Mouse (Mus musculus): ENCODE data around the gene Pln.

Gene Pln

DNA sequence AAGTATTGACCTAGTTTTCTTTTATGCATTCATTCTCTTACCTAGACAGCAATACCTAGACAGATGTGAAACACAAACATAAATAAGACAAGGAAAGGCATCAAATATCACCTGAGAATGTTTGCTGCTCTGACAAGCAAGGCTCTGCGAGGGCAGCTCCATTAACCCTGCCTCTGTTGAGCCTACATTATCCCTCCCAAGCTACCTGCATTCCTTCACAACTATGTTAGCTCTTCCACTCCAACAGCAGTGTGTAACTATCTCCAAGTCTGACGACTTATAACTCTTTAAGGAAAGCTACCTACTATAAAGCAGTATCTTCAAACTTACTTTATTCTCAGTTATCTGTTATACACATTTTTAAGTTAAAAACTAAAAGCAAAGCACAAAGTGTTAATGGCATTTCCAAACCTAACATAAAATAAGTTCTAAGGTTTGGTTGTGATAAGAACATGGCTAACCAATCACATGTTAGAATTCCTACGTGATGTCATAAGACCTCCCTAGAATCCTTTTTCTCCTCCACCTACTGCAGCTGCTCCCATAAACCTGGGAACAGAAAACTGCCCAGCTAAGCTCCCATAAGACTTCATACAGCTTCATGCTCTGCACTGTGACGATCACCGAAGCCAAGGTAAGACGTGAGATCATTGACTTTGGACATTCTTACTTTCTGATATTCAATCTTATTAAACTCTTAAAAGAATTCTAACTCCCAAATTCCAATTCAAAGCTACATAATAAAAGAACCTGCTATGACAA, at the start of gene Pln:
Pln (plus strand) TSS at position 506 of the 762 bp plus-strand sequence.
- DNase-seq (ENCODE audit: low read depth, low spot score) = no peak

DNA sequence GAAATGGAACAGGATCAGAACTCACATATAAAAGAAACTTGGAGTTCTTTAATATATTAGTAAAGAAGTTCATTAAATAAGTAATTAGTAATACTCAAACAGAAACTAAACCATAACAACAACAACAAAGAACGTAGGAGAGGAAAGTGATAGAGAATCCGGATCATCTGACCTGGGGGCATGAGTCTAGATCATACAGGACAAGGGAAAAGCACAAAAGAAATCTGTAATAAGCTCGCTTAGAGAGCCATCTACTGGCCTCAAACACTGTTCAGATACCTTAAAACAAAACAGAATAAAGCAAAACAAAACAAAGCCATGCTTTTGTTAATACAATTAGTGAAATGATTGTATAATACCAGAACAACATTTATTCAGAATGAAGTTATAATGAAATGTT, 31.6 kb upstream of the Pln start:
- DNase-seq (ENCODE audit: low read depth, low spot score) = no peak

DNA sequence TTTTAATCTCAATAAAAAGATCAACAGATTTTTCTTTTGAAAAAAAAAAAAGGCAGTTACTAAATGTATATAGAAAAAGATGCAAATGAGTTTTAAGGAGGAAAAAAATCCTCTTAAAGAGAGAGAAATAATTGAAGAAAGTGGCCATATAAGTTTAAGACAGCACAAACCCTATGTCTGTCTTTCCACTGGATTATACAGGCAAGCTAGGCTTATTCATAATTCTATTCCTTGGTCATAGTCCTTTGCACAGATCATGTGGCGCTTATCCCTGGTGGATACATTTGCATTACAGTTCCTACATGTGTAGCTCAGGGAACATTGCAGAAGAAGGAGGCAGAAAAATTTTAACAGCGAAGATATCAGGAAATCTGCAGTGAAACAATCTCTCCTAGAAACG, 30.8 kb upstream of the Pln start:
- no peak for DNase-seq (ENCODE audit: low read depth, low spot score)

DNA sequence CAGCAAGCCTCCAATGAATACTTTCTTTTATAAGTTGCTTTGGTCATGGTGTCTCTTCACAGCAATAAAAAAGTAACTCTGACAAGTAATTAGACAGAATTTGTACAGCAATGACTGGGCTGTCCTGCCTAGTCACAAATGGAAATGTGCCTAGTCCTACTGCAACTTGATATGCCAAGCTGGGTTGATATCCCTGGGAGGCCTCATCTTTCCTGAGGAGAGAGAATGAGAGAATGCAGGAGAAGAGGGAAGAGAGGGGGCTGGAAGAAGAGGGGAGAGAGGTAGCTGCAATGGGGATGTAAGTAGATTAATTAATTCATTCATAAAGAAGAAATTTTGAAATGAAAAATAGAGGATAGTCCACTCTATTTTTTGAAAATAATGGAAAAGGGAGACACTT, 14.1 kb upstream of the Pln start:
- no peak for DNase-seq (ENCODE audit: low read depth, low spot score)

DNA sequence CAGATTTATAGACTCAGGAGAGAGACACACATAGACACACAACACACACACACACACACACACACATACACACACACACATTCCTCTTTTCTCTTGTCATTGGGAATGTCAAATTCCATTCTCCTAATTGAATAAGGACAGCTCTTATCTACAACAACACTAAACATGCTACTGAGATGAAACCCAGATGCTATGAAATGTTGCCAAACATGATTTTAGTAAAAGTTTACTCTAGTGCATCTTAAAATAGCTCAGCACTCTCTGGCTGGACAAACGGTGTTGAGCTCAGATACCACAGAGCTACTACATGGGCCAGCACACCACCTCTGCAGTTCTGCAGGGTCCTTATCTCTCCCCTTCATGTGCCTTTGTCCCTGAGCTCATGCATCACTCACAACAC, 12.8 kb upstream of the Pln start:
- DNase-seq (ENCODE audit: low read depth, low spot score) = no peak

DNA sequence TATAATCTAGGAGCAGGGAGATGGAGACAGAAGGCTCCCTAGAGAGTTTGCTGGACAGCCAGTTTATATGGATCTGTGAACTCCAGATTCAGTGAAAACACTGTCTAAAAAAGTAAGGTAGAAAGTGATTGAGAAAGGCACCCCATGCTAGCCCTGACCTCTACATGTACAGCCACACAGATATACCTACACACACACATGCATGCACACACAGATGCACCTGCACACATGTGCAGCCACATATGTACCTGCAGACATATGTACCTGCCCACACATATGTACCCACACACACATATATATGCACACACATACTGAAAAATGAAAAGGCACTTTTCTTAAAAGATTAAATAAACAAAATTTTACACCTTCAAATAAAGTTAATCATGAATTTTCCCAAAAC, 11.1 kb upstream of the Pln start:
- DNase-seq (ENCODE audit: low read depth, low spot score) = no peak

DNA sequence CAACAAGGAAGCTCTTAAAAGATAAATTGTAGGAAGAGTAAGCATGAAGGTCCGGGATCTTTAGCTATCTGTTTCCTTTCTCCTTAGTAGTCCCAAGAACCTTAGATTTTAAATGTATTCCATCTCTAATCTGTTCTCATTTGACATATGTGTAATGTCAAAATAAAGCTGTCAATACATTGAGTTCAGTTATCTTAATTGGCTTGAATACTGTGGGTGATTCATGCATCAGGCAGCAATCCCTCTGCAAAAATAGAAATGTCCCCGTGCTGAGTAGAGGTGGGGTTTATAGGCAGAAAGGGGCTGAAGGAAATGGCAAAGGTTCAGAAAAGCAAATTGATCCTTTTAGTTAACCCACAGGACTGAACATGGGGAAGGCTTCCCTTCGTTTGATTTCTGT, 8.2 kb upstream of the Pln start:
- no peak for DNase-seq (ENCODE audit: low read depth, low spot score)

DNA sequence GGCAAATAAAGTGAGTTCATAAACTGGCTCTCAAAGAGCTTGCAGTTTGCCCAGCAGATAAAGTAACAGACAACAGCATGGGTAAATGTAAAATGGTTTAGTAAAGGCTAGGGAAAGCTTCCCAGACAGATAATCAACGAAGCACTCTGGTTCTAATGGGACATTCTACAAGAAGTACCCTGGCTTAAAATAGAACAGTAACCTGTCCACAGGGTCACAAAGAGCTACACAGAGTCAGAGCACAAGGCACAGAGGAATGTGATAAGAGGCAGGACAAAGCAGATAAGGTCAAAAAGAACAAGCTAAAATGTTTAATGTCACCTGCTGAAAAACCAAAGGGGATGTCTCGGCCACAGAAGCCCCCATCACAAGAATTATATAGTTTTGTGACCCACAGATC, 4.7 kb upstream of the Pln start:
- no peak for DNase-seq (ENCODE audit: low read depth, low spot score)

DNA sequence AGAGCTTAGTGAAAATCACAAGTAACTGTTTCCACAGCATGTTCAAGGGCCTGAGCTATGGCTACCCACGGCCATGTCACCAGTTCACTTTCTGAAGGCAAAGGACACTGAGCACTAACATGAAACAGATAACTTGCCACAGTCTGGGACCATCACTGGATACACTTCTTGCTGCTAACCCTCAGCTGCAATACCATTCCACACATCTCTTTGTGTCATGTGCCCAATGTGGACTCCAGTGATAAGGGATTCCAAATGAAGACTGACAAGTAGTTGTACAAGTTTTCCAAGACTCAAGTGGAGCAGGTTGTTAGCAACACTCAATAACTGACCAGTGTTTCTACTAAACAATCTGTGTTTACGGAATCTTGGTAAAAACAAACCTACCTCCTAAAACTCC, 2.2 kb upstream of the Pln start:
- no peak for DNase-seq (ENCODE audit: low read depth, low spot score)

DNA sequence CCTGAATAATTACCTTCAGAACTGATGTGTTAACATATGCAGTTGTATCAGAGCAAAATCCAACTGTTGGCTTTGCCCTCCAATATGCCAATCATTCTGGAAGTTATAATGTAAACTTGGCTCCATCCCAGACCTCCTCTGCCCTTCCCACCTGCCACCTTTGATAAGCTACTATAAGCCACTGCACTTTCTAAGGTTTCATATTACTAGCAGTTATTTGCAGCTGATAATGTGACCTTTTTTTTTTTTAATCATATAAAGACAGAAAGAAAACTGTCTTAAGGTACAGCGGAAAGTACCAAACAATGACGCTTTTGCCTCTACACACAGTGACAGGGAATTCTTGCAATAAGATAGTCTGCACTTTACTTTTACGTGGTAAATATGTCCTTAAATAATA, 1.5 kb upstream of the Pln start:
- no peak for DNase-seq (ENCODE audit: low read depth, low spot score)

DNA sequence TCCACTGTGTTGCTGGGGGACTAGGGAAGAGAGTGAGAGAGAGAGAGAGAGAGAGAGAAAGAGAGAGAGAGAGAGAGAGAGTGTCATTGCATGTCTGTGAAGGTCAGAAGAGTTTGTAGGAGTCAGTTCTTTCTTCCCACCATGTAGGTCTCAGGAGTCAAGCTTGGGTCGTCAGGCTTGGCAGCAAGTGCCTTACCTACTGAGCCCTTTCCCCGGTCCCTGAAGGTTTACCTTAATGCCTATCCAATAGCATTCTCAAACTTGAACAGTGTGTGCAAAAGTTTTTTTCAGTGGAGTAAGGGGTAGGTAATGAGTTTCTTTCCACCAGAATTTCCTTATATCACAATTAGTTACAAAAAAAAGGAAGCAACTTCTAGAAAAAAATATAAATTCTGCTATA, 1.6 kb downstream of the Pln start:
- DNase-seq (ENCODE audit: low read depth, low spot score) = no peak

DNA sequence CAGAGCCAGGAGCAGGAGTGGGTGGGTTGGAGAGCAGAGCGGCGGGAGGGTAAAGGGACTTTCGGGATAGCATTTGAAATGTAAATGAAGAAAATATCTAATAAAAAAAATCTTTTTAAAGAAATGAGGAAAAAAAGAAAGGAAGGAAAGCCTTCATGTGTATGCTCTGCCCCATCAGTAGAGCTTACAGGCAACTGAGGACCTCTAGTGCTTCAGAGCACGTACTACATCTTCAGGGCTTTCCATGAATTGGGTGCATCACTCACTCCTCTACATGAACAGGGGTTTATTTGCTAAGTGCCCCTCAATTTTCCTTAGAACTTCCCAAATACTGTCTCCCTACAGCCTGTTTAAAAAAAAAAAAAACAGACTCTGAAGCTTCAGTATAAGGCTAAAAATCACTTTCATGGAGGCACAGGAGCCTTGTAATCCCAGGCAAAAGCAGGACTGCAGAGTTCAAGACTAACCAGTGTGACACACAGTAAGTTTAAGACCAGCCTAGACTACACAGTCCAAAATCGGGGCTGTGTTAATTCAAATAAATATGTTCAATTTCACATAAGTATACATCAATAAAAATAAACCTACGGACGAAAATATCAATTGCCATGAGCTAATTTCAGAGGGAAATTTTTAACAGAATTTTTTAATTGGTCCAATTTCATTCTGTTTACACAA, 4.0 kb downstream of the Pln start:
- DNase-seq (ENCODE audit: low read depth, low spot score) = no peak

DNA sequence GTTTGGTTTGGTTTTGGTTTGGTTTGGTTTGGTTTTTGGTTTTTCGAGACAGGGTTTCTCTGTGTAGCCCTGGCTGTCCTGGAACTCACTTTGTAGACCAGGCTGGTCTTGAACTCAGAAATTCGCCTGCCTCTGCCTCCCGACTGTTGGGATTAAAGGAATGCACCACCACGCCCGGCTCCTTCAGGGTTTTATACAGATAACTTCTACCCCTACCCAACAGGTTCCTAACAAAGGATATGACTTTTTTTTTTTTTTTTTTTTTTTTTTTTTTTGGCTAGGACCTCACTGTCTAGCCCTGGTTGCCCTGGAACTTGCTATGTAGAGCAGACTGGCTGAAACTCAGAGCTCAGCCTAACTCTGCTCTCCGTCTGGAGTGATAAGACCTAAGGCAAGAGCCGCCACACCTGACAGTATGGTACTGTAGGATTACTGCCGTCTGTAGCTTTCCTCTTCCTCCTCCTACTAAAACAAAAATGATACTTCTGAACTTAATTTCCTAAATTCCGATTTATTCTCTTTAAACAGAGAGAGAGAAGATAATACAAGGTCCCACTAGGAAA, 4.8 kb downstream of the Pln start:
- no peak for DNase-seq (ENCODE audit: low read depth, low spot score)

DNA sequence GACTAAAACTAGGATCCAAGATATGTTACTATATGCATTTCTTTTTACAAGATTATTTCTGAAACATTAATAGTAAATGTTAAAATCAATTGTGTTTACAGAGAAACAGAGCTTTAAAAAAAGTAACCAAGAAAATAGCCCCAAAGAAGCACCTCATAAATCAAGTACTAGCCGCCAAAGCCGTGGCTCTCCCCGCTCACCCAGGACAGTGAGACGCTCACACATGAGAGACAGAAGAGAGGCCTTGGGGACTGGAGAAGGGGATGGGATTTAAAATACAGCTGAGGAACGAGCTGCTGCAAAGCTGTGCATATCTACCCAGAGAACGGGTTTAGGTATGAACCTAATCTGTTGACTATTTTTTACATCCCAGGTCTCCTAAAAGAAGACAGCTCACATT, 5.9 kb downstream of the Pln start:
- no peak for DNase-seq (ENCODE audit: low read depth, low spot score)

DNA sequence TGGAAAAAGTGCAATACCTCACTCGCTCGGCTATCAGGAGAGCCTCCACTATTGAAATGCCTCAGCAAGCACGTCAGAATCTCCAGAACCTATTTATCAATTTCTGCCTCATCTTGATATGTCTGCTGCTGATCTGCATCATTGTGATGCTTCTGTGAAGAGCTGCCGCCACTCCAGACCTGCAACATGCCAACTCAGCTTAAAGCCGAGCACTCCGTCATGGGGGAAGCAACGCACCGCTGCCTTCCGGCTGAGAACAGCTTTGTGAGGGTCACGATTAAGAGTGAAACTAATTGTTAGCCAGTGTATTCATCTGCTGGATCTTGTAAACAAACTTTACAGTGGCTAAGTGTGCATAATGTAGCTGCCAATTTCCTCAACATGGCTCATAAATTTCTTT, 6.4 kb downstream of the Pln start:
- DNase-seq (ENCODE audit: low read depth, low spot score) = peak; percentile 59

DNA sequence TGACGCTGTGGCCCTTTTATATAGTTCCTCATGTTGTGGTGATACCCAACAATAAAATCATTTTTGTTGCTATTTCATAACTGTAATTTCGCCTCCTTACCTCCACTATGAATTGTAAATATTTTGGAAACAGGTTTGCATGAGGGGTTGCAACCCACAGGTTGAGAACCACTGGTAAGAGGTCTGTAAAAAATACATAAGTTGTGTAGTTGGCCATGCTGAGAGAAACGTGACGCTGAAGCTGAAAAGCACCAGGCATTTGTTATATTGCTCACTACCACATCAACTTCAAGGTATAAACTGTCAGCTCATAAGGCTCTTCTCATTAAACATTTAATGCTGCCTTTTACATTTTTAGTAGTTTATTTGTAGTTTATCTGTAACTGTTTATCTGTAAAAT, 8.0 kb downstream of the Pln start:
- DNase-seq (ENCODE audit: low read depth, low spot score) = no peak

DNA sequence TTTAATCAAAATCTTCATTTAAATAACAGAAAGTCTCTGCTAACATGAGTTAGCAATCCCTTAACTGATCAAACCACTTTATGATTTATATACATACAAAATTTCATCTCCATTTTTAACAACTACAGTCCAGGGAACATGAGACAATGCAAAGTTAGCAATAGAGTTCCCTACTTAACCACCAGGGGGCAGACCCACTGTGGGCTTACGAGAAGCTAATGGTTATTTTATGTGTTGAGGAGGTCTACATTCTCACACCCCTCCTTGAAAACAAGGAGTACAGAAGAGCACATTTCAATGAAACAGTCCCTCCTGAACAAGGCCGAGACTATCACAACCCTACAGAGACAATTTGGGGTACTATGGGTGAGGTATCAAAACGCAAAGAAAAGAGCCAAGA, 9.0 kb downstream of the Pln start:
- peak; percentile 54 for DNase-seq (ENCODE audit: low read depth, low spot score)

DNA sequence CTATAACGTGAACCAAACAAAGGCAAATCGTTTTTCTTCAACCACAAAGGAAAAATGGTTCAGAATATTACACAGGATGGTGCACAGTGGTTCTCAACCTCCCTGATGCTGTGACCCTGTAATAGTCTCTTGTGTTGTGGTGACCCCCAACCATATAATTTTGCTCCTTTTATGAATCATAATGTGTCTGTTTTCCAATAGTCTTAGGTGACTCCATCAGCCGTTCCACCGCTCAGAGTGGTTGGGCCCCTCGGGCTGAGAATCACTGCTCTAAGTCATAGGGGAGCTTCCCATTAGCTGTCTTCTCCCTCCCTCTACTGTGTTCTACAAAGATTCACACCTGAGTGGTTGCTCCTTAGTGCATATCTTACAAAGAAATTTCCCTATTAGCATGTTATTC, 9.4 kb downstream of the Pln start:
- DNase-seq (ENCODE audit: low read depth, low spot score) = no peak

DNA sequence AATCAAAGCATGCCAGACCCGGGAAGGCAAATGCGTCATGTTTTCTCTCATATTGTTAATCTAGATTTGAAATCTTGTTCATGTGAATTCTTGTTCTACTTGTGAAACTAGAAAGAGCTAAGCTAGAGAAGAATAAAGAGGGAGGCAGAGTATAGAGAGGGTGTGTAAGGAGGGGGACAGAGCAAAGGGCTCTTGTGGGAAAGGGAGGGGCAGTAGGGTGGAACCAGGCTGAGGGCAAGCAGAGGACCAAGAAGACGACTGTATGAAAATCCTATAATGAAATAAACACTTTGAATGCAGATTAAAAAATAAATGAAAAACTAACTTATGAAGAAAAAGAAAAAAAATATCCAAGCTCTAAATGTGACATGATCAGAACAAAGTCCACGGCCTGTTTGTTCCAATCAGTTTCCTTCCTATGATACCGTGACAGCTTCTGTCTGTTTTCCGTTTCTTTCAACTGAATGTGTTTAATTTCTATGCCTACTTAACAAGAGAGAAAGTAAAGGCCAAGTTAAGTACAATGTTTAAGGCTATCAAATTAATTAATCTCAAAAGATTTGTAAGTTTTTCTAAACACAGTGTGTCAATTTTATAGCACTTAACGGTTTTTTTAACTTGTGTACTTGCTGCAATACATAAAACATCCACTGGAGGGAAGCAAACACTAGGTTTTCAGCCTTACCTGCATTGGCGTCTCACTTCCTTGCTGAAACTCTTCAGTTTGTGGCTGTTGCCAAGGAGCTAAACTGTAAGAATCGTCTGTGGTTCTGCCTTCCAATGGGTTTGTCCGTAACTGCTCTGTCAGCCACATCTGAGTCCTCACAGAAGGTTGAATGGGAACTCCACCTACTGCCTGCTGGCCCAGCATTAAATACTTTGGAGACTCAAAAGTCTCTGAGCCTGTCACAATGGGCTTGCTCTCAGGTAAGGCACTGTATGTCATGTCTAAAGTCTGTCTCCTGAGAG, 10.6 kb downstream of the Pln start:
- peak; percentile 82 for DNase-seq (ENCODE audit: low read depth, low spot score)

DNA sequence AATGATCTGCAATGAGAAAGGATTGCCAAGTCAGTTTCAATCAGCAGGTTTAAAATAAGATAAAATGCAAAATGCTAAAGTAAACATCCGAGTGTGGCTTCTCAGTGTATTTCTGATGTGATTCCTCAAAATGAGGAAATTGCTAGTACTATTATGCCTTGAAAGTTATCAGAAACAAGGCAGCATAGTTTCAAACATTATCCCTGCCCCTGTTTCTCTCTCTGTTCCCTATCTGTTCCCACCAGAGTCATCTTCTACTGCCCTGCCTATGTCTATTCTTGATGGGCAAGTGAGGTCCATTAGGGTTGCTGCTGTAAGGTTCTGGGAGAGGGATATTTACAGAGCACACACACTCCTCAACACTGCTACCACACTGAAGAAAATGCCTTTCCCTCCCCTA, 11.8 kb downstream of the Pln start:
- no peak for DNase-seq (ENCODE audit: low read depth, low spot score)

DNA sequence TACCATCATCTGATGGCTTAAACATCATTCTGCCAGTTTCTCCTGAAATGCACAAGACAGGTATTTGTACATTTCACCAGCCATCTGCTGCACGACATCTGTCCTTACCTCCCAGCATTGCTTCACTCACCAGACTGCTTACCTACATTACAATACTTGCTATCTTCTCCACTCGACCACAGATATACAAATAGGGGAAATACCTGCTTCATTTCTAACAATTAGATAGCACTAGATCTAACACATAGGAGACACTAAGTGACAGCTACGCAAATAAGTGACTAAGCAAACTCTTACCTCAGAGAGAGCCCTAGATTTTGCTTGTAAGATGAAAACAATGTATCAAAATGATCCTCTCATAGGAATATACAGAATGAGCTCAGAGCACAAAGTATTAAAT, 16.2 kb downstream of the Pln start:
- DNase-seq (ENCODE audit: low read depth, low spot score) = no peak

DNA sequence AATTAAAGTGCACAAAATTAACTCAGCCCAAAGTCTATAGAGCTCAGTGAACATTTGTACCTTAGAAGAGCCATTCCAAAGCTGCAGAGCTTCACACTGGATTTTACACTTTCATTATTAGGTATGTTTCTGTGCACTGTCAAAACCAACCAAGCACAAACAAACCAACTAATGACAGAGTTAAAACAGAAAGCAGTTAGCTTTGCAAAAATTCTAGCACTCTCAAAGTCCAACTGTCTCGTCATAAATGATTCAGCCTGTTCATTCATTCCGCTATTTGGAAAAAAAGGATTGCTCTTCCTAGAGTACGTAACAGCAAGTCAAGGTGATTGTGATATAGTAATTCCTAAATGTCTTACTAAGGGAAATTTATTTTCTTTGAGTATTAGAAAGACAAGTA, 21.5 kb downstream of the Pln start:
- no peak for DNase-seq (ENCODE audit: low read depth, low spot score)
